Mouse (Mus musculus) adrenal gland, postnatal 4 days (tissue): ENCODE data around the gene Lcn2. TPM values are rescaled to one million over a fixed set of nuclear protein-coding genes. Genes with fewer than 3 reads are reported as not detected.
A peak's percentile ranks its signal among the peaks of the same experiment; 100 is the strongest.

Experiments
- DNase-seq, 2 experiments: peaks; one replicate each; pipeline ENCODE4 v3.0.0; 2021 to 2022; ENCODE audit warnings: low spot score in 2 of 2, mixed read lengths in 2 of 2
- total RNA-seq, 2 experiments: library from RNA; stranded (reverse); gene quantifications; 2 replicates each; pipeline ENCODE4 v1.2.3; 2021

Gene Lcn2
- total RNA-seq, 2 experiments from 2014 or later: 11.5 to 33.6 TPM

DNA sequence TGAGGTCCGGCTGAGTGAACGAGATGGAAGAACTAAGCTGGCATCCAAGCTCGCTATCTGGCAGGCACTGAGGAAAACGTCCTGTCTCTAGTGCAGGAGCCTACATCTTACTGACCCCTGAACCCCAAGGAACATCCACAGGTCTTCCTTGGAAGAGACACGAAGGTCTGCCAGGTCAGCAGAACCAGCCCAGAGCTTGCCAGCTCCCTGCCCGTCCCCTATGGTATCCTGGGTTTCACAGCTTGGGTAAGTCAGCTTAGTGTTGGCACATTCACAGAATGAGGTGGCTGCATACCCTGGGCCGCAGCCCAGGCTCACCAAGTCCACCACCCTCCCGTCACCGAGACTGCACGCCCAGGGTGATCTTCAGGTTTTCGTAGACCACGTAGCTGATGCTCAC is 27.7 kb upstream of the Lcn2 start:
- no peak for DNase-seq

DNA sequence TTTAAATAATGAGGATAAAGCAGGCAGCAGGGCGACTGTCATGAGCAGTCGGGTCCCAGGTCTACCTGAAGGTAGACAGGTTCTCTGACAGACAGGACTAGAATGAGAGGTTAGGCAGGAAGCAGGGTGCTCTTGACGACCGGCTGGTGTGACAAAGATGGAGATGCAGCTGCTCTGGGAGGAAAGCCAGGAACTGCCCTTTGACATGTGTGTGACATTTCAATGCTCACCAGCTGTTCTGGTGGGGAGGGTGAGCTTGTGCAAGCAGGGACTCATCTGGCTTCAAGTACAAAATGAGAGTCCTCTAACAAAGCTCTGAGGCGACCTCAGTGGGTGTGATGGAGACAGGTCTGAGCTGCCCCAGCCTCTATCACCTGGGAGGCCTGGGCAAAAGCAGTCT is 25.9 kb upstream of the Lcn2 start:
- no peak for DNase-seq

DNA sequence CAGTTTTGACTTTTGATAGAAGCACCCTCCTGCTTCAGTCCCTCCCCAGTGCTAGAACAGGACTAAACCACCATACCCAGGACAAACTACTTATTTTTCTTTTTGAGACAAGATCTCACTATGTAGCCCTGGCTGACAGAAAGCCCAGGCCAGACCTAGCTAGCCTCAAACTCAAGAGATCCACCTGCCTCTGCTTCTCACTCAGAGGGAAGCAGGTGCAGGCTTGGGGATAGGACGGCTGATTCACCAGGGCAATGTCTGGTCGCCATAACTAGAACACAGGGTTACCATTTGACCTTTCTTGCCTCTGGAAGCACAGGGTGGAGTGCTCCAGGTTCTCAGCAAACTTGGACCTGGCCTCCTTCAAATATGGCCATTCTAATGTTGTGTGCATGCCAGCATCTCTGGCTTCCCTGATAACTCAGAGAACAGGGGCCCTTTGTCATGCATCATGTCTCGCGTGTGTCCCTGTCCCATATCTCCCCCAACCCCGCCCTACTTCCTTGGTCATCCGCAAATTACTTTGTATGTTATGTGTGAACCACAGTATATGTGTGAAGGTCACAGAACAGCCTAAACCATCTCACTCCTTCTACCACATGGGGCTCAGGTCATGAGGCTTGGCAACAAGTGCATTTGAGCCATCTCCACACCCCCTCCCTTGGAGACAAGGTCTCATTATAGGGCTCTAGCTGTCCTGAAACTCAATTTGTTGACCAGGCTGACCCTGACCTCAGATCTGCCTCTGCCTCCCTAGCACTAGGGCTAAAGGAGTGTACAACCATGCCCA is 24.9 kb upstream of the Lcn2 start:
- no peak for DNase-seq

GRCm38 (mm10) chr2:32411407-32411806 is 23.4 kb upstream of the Lcn2 start:
- DNase-seq: no peak

- DNase-seq: no peak
Observed at GRCm38 (mm10) chr2:32408429-32409424, 20.7 kb upstream of the Lcn2 start.

DNA sequence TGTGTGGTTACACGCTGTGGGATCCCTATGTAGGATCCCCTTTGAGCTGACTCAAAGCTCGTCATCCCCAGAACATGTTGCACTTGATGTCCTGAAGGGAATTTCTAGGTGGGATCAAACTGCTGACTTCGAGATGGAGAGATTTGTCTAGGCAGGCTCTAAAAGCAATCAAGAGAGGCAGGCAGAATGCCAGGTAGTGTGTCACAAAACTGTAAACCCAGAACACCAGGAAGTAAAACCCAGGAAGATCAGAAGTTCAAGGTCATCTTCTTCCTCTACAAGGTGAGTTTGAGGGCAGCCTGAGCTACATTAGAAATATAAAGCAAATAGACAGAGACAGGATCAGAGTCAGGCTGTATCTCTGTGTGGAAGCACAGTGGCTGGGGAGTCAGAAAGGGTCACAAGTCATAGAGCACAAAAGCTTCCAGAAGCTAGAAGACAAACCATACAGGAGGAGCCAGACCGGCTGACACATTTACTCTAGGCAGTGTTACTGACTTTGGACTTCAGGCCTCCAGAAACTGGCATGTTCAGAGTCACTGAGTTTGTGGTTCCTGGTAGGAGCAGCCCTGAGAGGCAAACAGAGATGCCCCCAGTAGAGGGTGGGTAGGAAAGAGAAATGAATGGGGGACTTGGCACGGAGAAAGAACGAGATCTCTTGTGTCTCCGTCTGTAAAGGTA is 19.2 kb upstream of the Lcn2 start:
- no peak for DNase-seq

DNA sequence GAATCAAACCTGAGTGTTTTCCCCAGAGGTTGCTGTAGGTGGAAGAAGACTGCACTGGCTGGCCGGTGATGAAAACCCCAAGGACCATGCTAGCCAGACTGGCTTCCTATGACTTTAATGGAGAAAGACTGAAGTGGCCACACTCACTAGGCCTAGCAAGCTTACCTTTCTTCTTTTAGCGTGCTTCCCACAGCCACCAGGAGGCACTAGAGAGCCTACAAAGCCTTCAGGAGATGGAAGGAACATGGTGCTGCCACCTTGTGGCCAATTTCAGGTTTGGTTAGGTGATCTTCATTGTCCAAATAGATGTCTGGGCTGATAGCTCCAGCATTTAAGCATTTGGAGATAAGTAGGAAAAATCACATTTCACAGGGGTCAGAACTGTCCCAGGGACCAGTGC is 16.6 kb upstream of the Lcn2 start:
- DNase-seq: peak; percentile 89 to 91

GRCm38 (mm10) chr2:32396695-32397094 is 8.6 kb upstream of the Lcn2 start:
- no peak for DNase-seq

GRCm38 (mm10) chr2:32395946-32396621 is 8.0 kb upstream of the Lcn2 start:
- peak; percentile 63 to 74 for DNase-seq

- peak; percentile 72 to 84 for DNase-seq
Observed at GRCm38 (mm10) chr2:32395484-32395945, 7.5 kb upstream of the Lcn2 start, which contains the start of gene Ptges2. Ptges2 (plus strand) TSS chr2:32395896.

DNA sequence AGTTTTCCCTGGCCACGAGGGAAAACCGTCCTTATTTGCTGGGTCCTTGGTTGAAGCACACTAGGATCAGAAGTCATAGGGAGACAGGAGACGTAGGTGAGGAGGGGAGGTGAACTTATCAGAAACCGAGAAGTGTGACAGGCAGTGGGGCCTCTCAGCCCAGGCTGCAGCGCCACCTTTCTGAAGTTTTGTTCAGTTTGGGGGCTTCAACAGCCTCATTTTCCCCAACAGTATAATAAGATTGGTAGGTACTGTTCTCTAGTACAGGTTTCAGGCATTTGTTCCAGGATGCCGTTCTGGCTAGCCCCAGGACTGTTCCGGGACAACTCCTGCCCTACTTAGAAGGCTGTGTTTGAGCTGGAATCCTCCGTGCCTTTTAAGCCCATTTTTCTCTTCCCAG is 6.9 kb upstream of the Lcn2 start:
- DNase-seq: no peak

DNA sequence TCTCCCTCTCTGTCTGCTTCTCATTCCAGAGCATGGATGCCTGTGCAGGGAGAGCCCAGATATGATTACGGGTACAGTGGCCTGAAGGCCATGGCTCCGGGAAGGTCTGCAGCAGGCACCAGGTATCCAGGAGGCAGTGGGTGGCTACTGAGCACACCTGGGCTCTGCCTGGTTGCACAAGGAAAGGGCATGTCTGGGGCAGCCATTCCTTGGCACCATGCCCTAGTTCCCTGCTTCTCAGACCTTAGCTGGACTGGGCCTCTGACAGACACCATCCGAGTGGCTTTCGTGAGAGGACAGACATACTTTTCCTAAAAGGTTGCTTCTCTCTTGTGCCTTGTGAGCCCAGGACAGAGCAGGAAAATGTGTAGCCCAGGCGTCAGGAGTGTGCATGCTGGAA is 4.0 kb upstream of the Lcn2 start:
- DNase-seq: no peak

DNA sequence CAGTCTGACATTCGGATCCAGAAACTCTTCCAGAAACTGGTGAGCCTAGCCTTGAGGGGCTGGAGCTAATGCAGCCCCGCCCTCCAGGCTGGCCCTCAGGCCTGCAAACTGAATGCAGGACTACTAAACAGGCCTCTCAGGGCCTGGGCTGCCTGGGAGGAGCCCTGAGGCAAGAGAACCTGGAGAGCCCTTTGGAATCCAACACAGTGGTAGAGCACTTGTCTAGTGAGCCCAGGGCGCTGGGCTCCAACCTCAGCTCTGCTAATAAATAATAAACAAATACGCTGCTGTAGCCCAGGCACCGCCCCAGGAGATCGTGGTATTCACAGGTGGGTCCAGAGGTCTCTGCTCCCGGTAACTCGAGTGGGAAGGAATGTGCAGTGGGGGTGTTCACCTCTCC is 2.8 kb upstream of the Lcn2 start:
- no peak for DNase-seq

DNA sequence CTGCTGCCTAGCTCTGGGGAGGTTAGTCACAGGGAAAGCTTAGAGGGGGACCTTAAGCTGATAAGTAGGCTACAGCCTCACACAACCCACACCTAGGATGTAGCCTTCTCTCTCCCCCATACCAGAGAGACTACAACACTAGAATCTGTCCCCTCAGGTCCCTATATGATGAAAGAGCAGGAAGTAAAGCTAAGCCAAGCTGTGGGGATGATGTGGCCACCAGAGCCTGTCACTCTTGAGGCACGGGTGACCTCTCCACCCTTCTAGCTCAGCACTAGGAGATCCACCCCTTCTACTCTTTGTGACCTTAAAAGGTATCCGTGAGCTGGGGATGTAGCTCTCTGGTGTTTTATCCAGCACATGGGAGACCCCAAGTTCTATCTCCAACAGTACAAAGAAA is 1.1 kb upstream of the Lcn2 start:
- no peak for DNase-seq

DNA sequence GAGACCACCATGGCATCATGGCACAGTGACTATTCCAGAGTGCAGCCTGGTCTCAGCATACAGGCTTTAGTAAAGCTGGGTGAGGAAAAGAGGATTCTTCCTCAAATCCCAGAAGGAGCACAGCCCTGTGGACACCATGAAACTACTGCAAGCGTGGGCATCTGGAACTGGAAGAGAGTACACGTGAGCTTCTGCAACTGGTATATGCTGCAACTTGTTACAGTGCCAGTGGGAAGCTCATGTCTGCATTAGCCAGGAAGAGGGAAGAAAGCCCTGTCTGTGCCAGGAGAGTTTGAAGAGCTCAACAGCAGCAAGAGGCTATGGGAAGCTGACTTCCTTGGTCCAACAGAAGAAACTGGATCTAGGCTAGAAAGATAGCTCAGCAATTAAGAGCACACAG is 5.4 kb downstream of the Lcn2 start:
- DNase-seq: no peak

- DNase-seq: peak; percentile 87 to 88
Observed at GRCm38 (mm10) chr2:32381775-32382223, 6.3 kb downstream of the Lcn2 start, which contains the start of gene 1110008P14Rik. 1110008P14Rik (minus strand) TSS chr2:32381938.

- no peak for DNase-seq
Observed at GRCm38 (mm10) chr2:32381141-32381774, 6.8 kb downstream of the Lcn2 start.

DNA sequence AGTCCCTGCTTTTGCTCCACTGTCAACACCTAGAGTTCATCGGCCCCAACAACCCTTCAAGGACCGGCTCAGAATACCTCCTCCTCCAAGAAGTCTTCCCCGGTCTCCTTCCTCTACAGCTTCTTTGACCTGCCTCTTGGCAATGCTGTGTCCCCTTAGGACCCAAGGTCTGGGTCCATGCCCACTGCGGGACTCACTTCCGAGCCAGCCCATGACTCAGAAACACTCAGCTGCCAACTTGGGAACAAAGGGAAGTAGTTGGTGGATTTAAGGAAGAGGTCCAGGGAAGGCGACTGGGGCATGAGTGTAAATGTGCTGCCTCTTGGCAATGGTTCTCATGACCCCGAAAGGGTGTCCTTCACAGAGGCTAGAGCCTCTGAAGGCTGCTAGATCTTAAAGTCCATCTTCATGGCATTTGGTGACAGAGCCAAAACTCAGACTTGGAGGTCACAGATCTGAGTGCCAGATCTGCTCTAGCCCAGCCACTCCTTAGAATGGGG is 8.0 kb downstream of the Lcn2 start:
- DNase-seq: no peak

GRCm38 (mm10) chr2:32376963-32377362 is 11.1 kb downstream of the Lcn2 start:
- DNase-seq: no peak
